Mouse (Mus musculus) midbrain, embryonic 10.5 days (tissue): ENCODE data around the gene Bfsp2. TPM values are rescaled to one million over a fixed set of nuclear protein-coding genes. Genes with fewer than 3 reads are reported as not detected.
"Not testable (repeated sequence)": the region's sequence is repeated elsewhere in the genome, so short reads cannot be mapped to it uniquely, and the experiment has no call there.

ENCODE experiments used
- DNase-seq: peaks from one replicate; pipeline ENCODE4 v3.0.0-alpha.2; 2017; ENCODE audit warnings: low spot score
- H3K27ac ChIP-seq: fragments of 300-500 bp; sonication (generic); replicated peaks from 2 replicates; pipeline ENCODE4 v1.5.1; 2016; ENCODE audit warnings: mild to moderate bottlenecking
- H3K27me3 ChIP-seq: fragments of 300-500 bp; sonication (generic); 2 replicates; pipeline ENCODE4 v1.6.1; 2016; ENCODE audit warnings: low read depth, mild to moderate bottlenecking; ENCODE audit not compliant: poor library complexity, severe bottlenecking
- H3K36me3 ChIP-seq: fragments of 300-500 bp; sonication (generic); 2 replicates; pipeline ENCODE4 v1.6.1; 2016; ENCODE audit warnings: mild to moderate bottlenecking, moderate library complexity
- H3K4me1 ChIP-seq: fragments of 300-500 bp; sonication (generic); 2 replicates; pipeline ENCODE4 v1.6.1; 2016
- H3K4me3 ChIP-seq: fragments of 300-500 bp; sonication (generic); 2 replicates; pipeline ENCODE4 v1.5.1; 2016; ENCODE audit warnings: mild to moderate bottlenecking, moderate library complexity
- H3K9me3 ChIP-seq: fragments of 300-500 bp; sonication (generic); replicated peaks from 2 replicates; pipeline ENCODE4 v1.6.1; 2016; ENCODE audit warnings: mild to moderate bottlenecking
- WGBS: fragments of 180-500 bp; shearing (Covaris S2); methylation state at CpG from one replicate; pipeline ENCODE4 v1.1.7; 2016; 5-methylcytosine and 5-hydroxymethylcytosine counted together
- polyA plus RNA-seq: library from polyadenylated mRNA; unstranded; fragments of >200 nt; fragmentation: Nextera tagmentation; extraction: Ambion mirVana; gene quantifications from 2 replicates; pipeline ENCODE4 v1.2.1, GENCODE M21; 2016

The Bfsp2 gene
- polyA plus RNA-seq, 1 experiment from 2014 or later: 0.75 TPM

GRCm38 (mm10) chr9:103418786-103419185 lies 61.4 kb downstream of the Bfsp2 start:
- no peak for DNase-seq
- Histone ChIP-seq H3K4me3 (no peak overlapping the region), H3K4me1 (peaks cover 29% of the 10 kb centered on the region), H3K27me3 (no peaks in the 10 kb centered on the region), H3K9me3 (no peaks in the 10 kb centered on the region), H3K27ac (no peak overlapping the region), H3K36me3 (no peaks in the 10 kb centered on the region)
- 91% methylated on average over 2 of the region's 2 CpGs for WGBS

- not testable (repeated sequence) for H3K36me3 ChIP-seq, H3K27ac ChIP-seq, H3K27me3 ChIP-seq, H3K4me3 ChIP-seq, H3K9me3 ChIP-seq, DNase-seq
- 94% methylated on average over 1 of the region's 1 CpGs for WGBS
- peaks cover 32% of the 10 kb centered on the region for H3K4me1 ChIP-seq
These were observed 62.0 kb downstream of the Bfsp2 start for GRCm38 (mm10) chr9:103418267-103418666.

- Histone ChIP-seq H3K36me3 (no peaks in the 10 kb centered on the region), H3K27me3 (no peaks in the 10 kb centered on the region), H3K4me1 (peaks cover 19% of the 10 kb centered on the region), H3K4me3 (no peak overlapping the region), H3K27ac (no peak overlapping the region), H3K9me3 (no peaks in the 10 kb centered on the region)
- WGBS: 49% methylated on average over 9 of the region's 9 CpGs
- DNase-seq: no peak
These were observed 66.8 kb downstream of the Bfsp2 start for GRCm38 (mm10) chr9:103413457-103413856.

DNA sequence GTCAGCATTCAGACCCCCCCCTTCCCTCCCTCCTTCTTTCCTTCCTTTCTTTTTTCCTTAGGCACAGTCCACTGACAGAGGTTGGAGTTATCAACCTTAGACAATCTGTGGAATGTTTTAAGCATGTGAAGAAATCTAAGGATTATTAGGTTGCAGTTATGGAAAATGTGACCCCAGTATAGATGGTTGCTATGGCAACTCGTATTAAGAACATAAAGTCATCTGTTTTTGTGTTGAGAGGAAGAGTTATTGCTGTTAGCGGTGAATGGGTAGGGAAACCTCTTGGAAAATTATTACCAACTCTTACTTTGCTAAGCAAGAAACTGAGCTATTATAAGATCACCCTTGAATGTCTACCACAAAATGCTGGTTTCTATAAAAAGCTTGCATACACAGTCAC lies 71.1 kb downstream of the Bfsp2 start:
- Histone ChIP-seq H3K4me1 (peaks cover 16% of the 10 kb centered on the region), H3K4me3 (no peak overlapping the region), H3K27ac (no peak overlapping the region), H3K27me3 (no peaks in the 10 kb centered on the region), H3K36me3 (no peaks in the 10 kb centered on the region), H3K9me3 (no peaks in the 10 kb centered on the region)
- DNase-seq: no peak
- WGBS: 95% methylated on average over 2 of the region's 2 CpGs

DNA sequence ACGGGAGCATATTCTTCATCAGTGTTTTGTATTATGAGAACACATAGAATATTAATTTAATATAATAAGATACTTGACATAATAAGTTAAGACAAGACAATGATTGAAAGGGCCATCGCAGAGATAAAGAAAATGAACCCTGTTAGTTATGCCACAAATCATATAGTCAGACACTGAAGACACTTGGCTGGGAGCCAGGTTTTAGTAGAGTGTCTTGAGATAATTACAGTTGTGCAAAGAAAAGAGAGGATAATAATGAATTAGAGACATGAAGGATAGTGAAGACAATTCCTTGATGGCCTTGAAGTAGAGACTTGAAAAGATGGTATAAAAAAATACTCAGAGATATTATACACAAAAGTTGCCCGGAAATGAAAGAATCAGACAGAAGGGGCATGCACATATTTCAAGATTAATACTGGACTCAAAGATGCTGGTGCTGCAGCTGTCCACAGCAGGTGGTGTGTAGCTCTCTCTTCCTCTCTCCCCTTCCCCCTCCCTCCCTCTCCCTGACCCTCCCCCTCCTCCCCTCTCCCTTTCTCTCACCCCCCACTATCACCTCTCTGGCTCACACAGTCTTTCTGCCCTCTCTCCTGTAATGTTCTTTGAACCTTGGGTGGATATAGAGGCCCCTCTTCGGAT lies 72.0 kb downstream of the Bfsp2 start:
- 83% methylated on average over 4 of the region's 4 CpGs for WGBS

GRCm38 (mm10) chr9:103403331-103403973 lies 76.8 kb downstream of the Bfsp2 start:
- Histone ChIP-seq H3K36me3 (no peaks in the 10 kb centered on the region), H3K27me3 (no peaks in the 10 kb centered on the region), H3K4me1 (0 out of 2 replicates have a peak, but pooled peaks cover 1% of the 10 kb centered on the region), H3K27ac (no peak overlapping the region), H3K4me3 (no peak overlapping the region), H3K9me3 (peaks cover 5% of the 10 kb centered on the region; the same call in 1 of the 2 replicates)
- 79% methylated on average over 4 of the region's 4 CpGs for WGBS
- DNase-seq: no peak

More for the DNA sequence above, 72.0 kb downstream of the Bfsp2 start:
- no peak for DNase-seq
- H3K4me1 ChIP-seq: peaks cover 7% of the 10 kb centered on the region; the same call in 1 of the 2 replicates
- no peak overlapping the region for H3K27ac ChIP-seq
- no peak overlapping the region for H3K4me3 ChIP-seq
- H3K27me3 ChIP-seq: no peaks in the 10 kb centered on the region
- no peaks in the 10 kb centered on the region for H3K9me3 ChIP-seq
- H3K36me3 ChIP-seq: no peaks in the 10 kb centered on the region

GRCm38 (mm10) chr9:103398509-103399157 lies 81.6 kb downstream of the Bfsp2 start:
- H3K4me1 ChIP-seq: no peaks in the 10 kb centered on the region
- 92% methylated on average over 21 of the region's 21 CpGs for WGBS
- H3K4me3 ChIP-seq: no peak overlapping the region
- H3K27me3 ChIP-seq: no peaks in the 10 kb centered on the region
- H3K36me3 ChIP-seq: no peaks in the 10 kb centered on the region
- no peak overlapping the region for H3K27ac ChIP-seq
- DNase-seq: no peak
- peaks cover 5% of the 10 kb centered on the region; the same call in 1 of the 2 replicates for H3K9me3 ChIP-seq

GRCm38 (mm10) chr9:103393256-103393655 lies 87.0 kb downstream of the Bfsp2 start:
- DNase-seq: no peak

DNA sequence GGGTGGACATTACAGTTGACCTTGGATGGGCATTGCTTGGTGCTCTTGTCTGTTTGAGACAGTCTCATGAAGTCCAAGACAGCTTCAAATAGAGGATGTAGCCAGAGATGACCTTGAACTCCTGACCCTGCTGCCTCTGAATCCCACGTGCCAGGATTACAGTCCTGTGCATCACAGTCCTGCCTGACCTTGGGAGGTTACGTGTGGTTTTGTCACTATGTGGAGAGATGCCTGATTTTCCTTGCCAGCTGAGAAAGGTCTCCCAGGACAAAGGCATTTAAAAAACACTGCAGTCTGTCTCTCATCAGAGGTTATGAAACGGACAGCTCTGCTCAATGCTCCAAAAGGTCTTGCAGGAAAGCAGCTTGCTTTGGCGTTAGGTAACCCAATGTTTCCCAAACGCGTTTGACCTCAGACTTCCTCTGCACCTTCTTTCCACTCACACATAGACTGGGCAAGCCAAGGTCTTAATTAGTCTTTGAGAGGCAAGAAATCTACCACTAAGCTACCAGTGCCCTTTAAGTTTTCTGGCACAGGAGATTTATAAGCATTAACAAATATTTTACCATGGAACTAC lies 88.3 kb downstream of the Bfsp2 start:
- H3K4me3 ChIP-seq: no peak overlapping the region
- no peaks in the 10 kb centered on the region for H3K36me3 ChIP-seq
- peaks cover 10% of the 10 kb centered on the region for H3K4me1 ChIP-seq
- no peak for DNase-seq
- WGBS: 80% methylated on average over 6 of the region's 6 CpGs
- no peaks in the 10 kb centered on the region for H3K27me3 ChIP-seq
- H3K27ac ChIP-seq: no peak overlapping the region
- no peaks in the 10 kb centered on the region for H3K9me3 ChIP-seq

More at GRCm38 (mm10) chr9:103393256-103393655, 87.0 kb downstream of the Bfsp2 start:
- Histone ChIP-seq H3K36me3 (no peaks in the 10 kb centered on the region), H3K27ac (no peak overlapping the region), H3K4me1 (no peaks in the 10 kb centered on the region), H3K4me3 (no peak overlapping the region), H3K27me3 (no peaks in the 10 kb centered on the region), H3K9me3 (no peaks in the 10 kb centered on the region)
- 88% methylated on average over 11 of the region's 11 CpGs for WGBS

DNA sequence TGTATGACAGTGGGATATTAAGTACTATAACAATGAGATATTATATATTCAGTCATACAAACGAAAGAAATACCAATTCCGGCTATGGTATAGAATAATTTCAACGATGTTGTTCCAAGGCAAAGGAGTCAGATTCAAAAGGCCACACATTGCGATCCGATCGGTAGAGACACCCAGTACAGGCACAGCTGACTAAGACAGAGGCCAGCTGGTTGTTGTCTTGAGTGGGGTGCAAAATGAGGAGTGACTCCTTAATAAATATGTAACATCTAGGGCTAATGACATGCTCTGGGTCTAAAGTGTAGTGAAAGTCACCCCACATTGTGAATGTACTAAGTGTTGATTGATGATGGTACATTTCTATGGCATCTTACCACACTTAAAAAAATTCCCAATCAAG lies 91.0 kb downstream of the Bfsp2 start:
- no peaks in the 10 kb centered on the region for H3K9me3 ChIP-seq
- DNase-seq: no peak
- H3K4me1 ChIP-seq: peaks cover 15% of the 10 kb centered on the region
- H3K36me3 ChIP-seq: no peaks in the 10 kb centered on the region
- H3K27ac ChIP-seq: no peak overlapping the region
- no peaks in the 10 kb centered on the region for H3K27me3 ChIP-seq
- H3K4me3 ChIP-seq: no peak overlapping the region
- 96% methylated on average over 6 of the region's 6 CpGs for WGBS

DNA sequence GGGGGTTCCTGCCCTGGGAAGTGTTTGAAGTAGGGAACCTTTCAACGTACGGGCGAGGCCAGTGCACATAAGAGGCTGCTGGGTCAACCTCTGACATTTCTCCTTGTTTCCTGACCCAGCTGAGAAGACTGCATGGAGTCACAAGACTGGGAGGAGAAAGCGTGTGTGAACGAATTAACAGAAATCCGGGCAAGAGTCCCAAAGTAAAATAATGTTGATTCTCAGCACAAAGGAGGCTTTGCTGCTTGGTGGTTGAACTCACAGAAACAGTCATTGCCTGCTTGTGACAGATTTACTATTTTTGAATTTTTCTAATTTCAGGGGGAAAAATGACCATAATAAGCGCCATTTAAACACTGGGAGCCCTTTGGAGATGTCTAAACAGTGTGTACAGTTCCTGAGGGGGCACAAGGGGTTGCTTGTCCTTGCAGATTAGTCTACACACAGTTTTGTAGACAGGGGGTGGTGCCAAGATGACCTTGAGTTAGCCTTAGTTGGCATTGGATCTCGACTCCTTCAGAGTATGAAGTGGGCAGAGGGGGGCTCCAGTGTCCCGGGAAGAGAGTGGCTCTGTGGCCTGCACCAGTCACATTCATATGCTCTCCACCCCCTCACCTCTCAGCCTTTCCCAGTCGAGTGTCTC lies 93.1 kb downstream of the Bfsp2 start:
- no peaks in the 10 kb centered on the region for H3K27me3 ChIP-seq
- H3K36me3 ChIP-seq: no peaks in the 10 kb centered on the region
- H3K27ac ChIP-seq: 0 out of 2 replicates have a peak overlapping the region, but pooled peaks have one; percentile 1
- H3K9me3 ChIP-seq: no peaks in the 10 kb centered on the region
- 77% methylated on average over 10 of the region's 10 CpGs for WGBS
- H3K4me1 ChIP-seq: peaks cover 15% of the 10 kb centered on the region
- no peak overlapping the region for H3K4me3 ChIP-seq
- no peak for DNase-seq

GRCm38 (mm10) chr9:103386573-103386972 lies 93.6 kb downstream of the Bfsp2 start:
- Histone ChIP-seq H3K27ac (0 out of 2 replicates have a peak overlapping the region, but pooled peaks have one; percentile 1), H3K4me1 (peaks cover 15% of the 10 kb centered on the region)

More at GRCm38 (mm10) chr9:103386573-103386972, 93.6 kb downstream of the Bfsp2 start:
- DNase-seq: no peak
- WGBS: 63% methylated on average over 5 of the region's 5 CpGs
- H3K4me3 ChIP-seq: no peak overlapping the region
- H3K27me3 ChIP-seq: no peaks in the 10 kb centered on the region
- no peaks in the 10 kb centered on the region for H3K36me3 ChIP-seq
- no peaks in the 10 kb centered on the region for H3K9me3 ChIP-seq
